Mouse (Mus musculus) MN1 (cell line): ENCODE results near the gene Cpm.

Source experiments
- DNase-seq: peaks from one replicate; pipeline ENCODE4 v3.0.0-alpha.2; 2016; ENCODE audit warnings: low spot score

Gene Cpm

DNA sequence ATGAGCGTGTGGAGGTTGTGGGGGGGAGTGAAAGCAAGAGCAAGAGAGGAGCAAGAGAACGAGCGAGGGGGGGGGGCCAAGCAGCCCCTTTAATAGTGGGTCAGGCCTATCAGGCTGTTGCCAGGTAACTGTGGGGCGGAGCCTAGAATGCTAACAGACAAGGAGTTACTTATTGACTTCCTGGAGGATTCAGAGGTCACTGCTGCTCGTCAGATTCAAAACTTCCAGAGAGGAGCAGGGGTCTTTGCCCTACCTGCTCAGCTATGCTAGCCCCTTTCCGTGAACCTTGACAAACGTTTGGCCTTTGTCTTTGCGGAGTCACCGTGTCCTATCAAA is 34.5 kb downstream of the Cpm start:
- DNase-seq, result no peak

DNA sequence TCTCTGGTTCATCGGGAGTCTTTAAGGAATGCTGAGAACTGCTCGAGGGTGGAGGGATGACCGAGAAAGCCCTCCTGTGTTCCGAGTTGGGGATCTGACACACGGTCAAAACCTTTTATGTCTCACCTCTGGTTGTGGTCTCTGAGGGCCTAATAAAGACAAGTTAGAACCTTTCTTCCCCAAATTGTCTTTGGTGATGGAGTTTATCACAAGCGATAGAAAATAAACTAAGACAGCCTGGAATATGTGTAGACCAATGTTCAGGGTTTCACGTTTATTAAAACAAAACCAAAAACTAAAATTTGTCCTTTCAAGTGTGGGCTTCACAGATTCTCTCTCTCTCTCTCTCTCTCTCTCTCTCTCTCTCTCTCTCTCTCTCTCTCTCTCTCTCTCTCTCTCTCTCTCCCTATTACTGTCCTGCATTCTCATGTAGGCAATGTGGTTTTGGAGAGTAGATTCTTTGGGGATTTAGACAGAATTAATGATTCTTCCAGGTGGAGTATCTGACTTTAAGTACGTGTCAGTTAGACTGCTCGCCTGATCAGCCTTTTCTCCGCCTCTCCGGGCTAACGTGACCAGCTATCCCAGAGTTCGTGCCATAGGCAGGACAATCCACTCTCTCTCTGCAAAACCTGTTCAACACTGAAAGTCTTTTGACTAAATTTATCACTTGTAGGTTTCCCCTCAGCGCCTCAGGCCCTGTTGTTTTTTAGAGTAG is 35.1 kb downstream of the Cpm start:
- DNase-seq, result no peak

DNA sequence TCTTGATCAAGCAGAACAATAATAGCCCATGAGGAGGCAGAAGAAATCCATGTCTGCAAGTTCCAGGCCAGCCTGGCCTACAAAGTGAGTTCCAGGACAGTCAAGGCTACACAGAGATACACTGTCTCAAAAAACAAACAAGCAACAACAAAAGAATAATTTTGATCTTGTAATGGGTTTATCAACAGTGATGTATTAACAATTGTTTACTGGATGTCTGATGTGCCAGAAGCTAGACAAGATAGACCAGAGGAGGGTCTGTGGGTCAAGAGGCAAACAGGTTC is 35.6 kb downstream of the Cpm start:
- DNase-seq, result no peak

DNA sequence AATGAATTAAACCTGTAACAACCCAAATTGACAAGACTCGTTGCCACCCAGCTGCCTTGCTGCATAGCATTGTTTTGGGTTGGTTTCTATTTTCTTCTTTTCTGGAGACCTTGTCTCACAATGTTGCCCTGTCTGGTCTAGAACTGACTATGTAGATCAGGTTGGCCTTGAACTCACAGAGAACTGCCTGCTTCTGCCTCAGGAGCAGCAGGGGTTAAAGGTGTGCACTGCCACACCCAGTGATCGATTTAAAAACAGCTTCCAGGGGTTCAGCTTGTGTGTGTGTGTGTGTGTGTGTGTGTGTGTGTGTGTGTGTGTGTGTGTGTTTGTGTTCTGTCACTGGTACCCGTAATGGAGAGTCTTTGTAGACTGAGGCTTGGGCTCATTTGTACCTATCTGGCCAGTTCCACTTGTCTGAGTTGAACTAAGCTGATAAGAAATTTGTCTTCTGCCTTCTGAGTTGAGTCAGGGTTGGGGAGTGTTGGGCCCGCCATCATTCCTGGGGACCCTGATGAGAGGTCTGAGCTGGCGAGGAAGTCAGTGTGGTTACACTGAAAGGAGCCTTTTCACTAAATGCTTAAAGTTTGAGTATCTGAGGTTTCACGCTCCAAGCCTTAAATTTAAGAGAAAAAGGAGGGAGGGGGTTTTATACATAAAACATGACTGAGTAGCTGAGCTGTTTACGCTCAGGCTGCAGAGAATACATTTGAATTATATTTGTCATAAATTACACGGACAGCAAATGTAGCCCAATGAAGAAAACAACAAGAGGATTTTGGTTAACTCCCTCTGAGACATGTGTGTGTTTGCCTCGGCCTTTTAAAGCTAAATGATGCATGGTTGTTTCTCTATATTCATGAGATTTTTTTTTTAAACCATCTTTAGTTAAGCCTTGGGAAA is 36.3 kb downstream of the Cpm start:
- DNase-seq, result no peak

DNA sequence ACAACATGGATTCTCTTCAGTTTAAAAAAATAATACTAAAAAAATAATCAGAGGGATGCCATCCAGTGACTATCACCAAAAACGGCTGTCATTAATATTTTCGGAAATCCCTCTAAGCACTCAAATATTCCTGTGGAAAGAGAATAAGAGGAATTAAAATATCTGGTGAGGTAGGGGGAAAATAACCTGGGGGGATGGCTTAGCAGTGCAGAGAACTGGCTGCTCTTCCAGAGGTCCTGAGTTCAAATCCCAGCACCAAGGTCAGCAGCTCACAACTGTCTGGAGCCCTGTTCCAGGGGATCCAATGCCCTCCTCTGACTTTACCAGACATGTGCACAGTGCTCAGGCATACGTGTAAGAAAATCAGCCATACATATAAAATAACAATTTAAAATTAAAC is 37.1 kb downstream of the Cpm start:
- DNase-seq, result no peak

DNA sequence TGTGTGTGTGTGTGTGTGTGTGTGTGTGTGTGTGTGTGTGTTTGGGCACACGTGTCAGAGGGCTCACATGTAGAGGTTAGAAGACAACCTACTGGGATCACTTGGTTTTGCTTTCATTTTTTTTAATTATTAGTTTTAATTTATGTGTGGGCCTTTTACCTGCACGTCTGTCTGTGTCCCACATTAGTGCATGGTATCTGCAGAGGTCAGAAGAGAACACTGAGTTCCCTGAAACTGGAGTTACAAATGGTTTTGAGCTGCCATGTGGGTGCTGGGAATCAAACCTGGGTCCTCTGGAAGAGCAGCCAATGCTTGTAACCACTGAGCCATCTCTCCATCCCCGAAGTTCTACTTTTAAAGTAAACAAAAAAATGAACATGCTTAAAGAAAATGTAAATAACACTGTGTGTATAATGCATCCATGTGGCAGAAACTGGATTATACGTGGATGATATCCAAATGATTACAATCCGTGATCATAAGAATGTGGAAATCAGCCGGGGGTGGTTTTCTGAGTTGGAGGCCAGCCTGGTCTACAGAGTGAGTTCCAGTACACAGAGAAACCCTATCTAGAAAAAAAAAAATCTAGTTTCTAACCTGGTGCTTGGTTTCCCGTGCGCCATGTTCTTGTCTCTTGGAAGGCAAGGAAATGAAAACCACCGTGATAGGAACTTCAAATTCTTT is 37.8 kb downstream of the Cpm start:
- DNase-seq, result no peak

DNA sequence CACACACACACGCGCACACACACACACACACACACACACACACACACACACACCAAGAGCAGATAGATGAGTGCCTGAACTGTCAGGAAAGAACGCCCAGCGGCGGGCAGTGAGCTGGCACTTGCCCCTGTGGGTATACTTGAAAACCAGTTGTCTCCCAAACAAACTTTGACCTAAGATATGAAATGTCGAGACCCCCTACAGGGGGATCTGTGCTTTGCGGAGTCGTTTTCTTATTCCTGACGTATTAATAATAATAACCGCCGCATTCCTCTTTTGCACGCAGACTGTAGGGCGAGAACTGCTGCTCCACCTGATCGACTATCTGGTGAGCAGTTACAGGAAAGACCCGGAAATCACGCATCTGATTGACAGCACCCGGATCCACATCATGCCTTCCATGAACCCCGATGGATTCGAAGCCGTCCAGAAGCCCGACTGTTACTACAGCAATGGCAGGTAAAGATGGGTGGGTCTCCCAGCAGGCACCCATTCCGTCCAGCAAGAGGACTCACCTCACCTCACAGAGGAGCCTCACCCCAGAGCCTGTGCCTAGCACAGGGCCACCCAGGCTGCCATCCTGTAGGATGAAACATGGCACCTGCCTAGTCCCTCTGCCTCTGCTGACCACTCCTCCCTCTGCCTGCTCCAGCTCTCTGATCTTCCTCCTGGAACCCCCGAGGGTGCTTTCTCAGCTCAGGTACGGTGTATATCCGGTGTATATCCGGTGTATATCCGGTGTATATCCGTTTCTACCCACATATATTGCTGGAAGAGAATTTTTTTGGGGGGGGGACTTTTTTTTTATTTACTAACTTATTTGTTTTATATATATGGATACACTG is 38.6 kb downstream of the Cpm start:
- DNase-seq, result no peak

DNA sequence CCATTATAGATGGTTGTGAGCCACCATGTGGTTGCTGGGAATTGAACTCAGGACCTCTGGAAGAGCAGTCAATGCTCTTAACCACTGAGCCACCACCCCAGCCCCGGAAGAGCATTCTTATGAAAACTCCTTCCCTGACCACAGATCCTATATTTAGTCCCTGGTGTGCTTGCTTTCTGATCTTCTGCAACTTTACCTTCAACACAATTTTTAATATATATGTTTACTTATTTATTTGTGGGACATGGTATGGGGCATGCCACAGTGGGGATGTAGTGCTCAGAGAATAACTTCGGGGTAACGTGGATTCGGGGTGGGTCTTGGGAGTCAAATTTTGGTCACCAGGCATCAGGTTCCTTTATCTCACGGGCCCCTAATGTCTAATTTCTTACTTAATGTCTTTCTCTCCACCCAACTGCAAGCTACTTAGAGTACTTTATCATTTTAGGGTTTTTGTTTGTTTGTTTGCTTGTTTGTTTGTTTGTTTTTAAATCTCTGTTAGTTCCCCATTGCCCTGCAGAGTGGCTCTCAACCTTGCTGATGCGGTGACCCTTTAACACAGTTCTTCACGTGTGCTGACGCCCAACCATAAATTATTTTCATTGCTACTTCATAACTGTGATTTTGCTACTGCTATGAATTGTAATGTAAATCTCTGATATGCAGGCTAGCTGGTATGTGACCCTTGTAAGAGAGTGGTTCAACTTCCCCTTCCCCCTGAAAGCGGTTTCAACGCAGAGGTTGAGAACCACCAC is 39.4 kb downstream of the Cpm start:
- no peak for DNase-seq

DNA sequence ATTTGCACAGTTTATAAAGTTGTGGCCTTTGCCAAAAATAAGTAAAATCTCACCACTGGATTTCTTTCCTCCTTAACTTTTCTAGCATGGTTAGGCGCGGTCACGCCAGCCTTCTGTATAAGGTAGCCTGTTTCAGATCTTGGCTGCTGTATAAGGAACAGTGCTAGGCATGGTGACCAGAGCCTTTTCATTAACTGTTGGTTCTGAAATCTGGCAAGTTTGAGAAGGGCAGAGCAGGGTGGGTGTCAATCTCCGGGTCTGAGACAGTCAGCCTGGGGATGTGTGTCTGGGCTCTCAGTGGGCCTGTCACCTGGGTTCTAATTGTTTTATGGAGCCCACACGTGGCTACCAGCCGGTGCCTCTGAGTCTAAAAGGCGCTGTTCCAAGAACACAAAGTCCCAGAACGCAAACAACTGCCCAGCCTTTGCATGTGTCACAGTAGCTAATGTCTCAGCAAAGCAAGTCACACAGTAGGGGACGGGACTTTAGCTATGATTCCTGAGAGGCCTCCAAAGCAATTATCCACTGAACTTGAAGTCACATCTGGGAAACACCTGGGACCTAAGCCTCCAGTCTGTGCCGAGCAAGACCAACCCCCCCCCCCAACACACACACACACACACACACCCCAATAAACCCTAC is 40.3 kb downstream of the Cpm start:
- no peak for DNase-seq

DNA sequence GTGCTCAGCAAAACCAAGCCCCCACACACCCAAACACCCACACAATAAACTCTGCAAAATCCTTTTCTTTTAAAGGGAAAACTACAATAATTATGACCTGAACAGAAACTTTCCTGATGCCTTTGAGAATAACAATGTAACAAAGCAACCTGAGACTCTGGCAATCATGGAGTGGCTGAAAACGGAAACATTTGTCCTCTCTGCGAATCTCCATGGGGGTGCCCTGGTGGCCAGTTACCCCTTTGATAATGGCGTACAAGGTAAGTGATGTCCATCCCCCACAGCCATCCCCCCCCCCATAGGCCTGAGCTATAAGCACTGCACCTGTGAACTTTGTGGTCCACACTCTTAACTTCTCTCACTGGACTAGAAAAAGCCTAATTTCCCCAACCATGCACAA is 40.8 kb downstream of the Cpm start:
- no peak for DNase-seq

DNA sequence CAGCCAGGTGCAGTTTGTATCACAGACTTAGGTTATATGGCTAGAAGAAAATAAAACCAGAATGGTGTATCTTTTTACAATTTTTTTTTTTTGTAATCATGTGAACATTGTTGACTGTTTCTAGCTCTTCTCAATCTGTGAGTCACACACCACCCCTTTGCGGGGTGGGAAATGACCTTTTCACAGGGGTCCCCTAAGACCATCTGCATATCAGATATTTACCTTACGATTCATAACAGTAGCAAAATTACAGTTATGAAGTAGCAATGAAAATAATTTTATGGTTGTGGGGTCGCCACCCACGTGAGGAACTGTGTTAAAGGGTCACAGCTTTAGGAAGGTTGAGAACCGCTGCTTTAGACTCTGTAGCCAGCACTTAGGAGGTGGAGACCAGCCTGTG is 41.5 kb downstream of the Cpm start:
- DNase-seq, result no peak

DNA sequence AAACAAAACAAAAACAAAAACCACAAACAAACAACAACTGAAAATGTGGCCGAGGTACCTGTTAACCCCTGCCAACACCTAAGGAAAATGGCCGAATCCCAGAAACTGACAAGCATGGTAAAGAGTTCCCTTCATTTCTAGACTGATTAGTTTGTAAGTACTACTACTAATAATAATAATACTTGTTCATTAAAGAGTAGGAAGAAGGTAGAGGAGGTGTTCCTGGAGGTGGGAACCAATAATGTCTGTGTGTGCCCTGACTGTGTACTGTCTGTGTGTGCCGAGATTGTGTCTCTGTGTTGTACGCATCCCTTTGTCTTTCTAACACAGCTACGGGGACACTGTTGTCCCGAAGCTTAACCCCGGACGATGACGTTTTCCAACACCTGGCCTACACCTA is 42.0 kb downstream of the Cpm start:
- no peak for DNase-seq

DNA sequence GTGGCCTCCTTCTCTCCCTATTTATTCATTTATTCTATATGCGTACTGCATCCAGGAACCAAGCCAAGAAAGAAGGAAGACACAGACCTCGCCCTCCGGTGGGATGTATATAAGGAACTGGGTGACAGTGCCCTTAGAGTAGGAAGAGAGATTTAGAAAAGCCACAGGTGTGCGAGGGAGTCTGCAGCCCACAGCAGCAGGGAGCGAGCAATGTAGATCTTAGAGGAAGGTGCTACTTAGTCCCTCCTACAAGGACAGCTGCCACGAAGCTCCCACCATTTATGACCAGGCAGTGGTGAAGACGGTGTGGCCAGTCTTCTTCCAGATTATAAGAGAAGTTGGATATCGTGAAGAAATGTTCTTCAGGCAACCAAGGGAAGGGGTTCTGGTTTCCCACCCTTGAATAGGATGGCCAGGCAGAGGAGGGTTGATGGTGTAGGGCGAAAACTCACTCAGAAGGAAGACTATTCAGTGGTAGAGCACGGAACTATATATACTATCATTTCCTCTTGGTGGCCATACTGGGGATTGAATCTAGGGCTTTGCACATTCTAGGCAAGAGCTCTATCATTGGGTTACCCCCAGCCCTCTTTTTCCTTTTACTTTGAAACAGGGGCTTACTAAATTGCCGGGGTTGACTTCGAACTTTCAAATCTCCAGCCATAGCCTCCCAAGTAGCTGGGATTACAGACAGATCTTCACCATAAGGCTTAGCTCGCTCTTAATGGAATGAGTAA is 42.8 kb downstream of the Cpm start:
- no peak for DNase-seq

DNA sequence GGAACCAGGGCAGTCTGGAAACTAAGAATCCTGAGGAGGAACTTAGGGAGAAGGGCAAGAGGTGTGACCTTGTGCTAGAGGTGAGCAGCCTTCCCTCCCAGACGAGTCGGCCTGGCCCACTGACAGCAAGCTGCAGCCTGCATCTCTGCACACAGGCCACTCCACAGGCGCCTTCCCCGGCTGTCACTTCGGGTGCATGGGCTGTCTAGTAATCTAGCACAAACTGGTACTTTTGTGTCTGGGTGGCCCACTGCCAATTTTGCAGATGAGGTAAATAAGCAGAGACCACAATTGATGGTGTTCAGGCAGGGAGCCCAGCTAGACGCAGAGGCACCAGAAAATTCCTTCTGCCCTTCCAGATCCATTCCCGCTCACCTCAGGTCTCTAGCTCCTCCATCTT is 43.4 kb downstream of the Cpm start:
- DNase-seq, result peak; percentile 83

DNA sequence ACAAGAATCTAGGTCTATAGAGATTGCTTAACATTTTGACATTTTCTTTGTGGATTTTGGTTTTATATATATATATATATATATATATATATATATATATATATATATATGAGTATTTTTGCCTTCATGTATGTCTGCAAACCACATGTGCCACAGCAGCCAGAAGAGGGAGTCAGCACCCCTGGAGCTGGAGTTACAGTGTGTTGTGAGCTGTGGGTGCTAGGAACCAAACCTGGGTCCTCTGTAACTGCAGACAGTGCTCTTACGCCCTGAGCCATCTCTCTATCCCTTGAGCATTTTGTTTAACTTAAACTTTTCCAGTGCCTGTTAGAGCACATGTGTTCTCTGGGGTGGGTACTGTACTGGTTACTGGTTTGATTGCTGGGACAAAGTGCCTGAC is 44.6 kb downstream of the Cpm start:
- no peak for DNase-seq

DNA sequence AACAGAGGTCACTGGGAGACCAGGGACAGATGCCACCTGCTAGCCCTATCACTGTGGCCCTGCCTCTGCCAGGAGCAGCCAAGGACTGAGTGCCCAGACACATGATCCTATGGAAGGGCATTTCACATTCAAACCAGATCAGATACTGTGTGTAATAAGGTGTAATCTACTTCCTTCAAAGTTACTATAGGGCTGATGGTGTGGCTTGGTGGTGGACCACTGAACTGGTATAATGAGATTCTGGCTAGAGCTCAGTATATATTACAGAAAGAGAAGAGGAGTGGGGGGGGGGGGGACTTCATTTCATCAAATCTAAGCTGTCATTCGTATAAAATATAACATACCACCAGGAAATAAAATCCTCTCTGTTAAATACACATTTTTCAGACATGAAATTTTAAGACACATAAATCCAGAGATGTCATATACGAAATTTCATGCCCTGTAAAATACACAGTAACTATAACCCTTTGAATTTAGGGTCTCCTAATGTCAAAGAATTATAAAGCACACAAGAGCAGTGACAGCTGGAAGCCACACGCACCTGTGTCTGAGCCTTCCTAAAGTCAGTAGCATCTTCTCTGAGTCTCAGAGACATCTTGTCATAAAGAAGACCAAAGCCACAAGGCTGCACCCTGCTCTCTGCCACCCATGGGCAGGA is 45.2 kb downstream of the Cpm start:
- DNase-seq, result no peak

DNA sequence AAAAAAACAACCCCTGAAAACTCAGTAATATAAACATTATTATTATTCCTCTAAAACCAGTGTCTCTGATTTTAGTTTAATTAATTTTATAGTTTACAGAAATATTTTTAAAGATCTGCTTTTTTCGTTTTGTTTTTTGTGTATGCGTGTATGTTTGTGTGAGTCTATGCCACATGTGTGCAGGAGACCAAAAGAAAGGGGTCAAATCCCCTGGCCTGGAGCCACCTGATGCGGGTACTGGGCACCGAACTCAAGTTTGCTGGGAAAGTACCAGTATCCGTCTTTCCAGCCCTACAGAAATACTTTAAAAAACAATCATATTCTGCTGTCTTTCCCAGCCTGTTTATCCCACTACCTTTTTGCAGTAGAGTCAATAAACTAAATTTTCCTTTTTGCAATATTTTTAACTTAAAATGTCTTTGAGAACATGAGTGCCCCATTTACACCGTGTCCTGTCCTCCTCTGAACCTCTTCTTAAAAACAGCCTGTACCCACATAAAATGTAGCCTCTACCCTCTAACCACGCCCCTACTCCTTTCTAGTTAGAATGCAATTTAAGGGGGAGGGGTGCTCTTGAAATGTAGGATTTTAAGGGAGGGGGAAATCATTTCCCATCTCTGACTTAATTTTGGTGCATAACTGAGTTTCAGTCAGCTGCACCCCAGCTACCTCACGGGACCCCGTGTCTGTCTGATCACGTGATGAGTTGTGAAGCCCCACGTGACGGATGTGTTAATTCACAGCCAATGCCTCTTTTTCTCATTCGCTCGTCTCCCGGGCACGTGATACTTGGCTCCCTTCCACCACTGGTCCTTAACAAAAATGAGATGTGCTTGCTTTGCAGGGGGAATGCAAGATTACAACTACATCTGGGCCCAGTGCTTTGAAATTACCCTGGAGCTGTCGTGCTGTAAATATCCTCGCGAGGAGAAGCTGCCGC is 46.1 kb downstream of the Cpm start:
- peak; percentile 100 for DNase-seq

DNA sequence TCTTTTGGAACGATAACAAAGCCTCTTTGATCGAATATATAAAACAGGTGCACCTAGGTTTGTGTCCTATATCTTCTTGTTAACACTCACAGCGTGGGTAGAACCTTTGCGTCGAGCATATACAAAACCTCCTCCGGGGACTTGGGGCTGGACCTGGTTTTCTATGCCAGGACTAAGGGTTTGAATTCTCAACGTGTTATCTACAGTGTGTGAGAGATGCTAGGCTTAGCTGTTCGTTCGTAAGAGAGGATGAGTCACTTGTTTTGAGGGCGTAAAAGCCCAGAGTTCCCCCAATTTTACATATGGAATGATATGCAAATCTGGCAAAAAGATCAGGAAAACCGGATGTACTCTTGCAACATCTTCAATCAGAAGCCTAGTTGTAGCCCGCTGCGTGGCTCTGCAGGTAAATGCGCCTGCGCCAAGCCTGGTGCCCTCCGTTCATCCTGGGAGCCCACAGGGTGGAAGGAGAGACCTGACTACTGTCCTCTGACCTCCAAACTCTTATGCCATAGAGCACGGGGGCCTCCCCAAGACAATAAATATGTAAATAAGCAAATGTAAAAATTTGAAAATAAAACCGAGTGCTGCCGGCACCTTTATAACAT is 46.8 kb downstream of the Cpm start:
- DNase-seq, result peak; percentile 97
